Mouse (Mus musculus): ENCODE results near the gene Clec4d. TPM values are rescaled to one million over a fixed set of nuclear protein-coding genes. Genes with fewer than 3 reads are reported as not detected.

Clec4d gene
- total and polyA plus RNA-seq, 3 experiments = 0.91 to 28.7 (median 12.6) TPM

- ATAC-seq (ENCODE audit: extremely low read depth, insufficient number of reproducible peaks, low FRiP score, poor library complexity, severe bottlenecking) = peak; percentile 93
- Histone ChIP-seq H3K27me3 (ENCODE audit: insufficient read depth, low read length) (no peaks in the 10 kb centered on the region), H3K4me3 (ENCODE audit: low read depth, low read length) (no peak overlapping the region), H3K4me1 (ENCODE audit: insufficient read depth, low read depth, low read length) (peaks cover 15% of the 10 kb centered on the region), H3K9me3 (replicated peaks) (no peaks in the 10 kb centered on the region), H3K36me3 (replicated peaks) (no peaks in the 10 kb centered on the region)
- DNase-seq (ENCODE audit: low spot score) = peak; percentile 18
- TF ChIP-seq GATA1 (IDR thresholded peaks at IDR 0.05; ENCODE audit: borderline replicate concordance, low read length) = no peak
- TF ChIP-seq TAL1 (conservative IDR thresholded peaks at IDR 0.05; ENCODE audit: low read depth, low read length) = peak; percentile 48
These were observed 9.2 kb upstream of the Clec4d start for GRCm38 (mm10) chr6:123252735-123253134.

- ATAC-seq (ENCODE audit: extremely low read depth, insufficient number of reproducible peaks, low FRiP score, poor library complexity, severe bottlenecking) (no peak), DNase-seq (ENCODE audit: low spot score) (no peak)
- peaks cover 52% of the 10 kb centered on the region for H3K4me1 ChIP-seq (ENCODE audit: insufficient read depth, low read depth, low read length)
- TF ChIP-seq GATA1 (IDR thresholded peaks at IDR 0.05; ENCODE audit: borderline replicate concordance, low read length) (no peak), TAL1 (conservative IDR thresholded peaks at IDR 0.05; ENCODE audit: low read depth, low read length) (no peak), GATA2 (IDR thresholded peaks at IDR 0.05; ENCODE audit: borderline replicate concordance, low read depth, low read length) (no peak), CTCF (IDR thresholded peaks at IDR 0.05; ENCODE audit: low read depth, low read length) (no peak), POLR2AphosphoS5 (IDR thresholded peaks at IDR 0.05; ENCODE audit: insufficient replicate concordance, low read depth, low read length) (no peak)
- no peaks in the 10 kb centered on the region for H3K9me3 ChIP-seq (replicated peaks)
- H3K27me3 ChIP-seq (ENCODE audit: insufficient read depth, low read length) = no peaks in the 10 kb centered on the region
- H3K36me3 ChIP-seq (replicated peaks) = no peaks in the 10 kb centered on the region
- H3K4me3 ChIP-seq (ENCODE audit: low read depth, low read length) = no peak overlapping the region
These were observed 3.0 kb upstream of the Clec4d start for GRCm38 (mm10) chr6:123258946-123259345.

DNA sequence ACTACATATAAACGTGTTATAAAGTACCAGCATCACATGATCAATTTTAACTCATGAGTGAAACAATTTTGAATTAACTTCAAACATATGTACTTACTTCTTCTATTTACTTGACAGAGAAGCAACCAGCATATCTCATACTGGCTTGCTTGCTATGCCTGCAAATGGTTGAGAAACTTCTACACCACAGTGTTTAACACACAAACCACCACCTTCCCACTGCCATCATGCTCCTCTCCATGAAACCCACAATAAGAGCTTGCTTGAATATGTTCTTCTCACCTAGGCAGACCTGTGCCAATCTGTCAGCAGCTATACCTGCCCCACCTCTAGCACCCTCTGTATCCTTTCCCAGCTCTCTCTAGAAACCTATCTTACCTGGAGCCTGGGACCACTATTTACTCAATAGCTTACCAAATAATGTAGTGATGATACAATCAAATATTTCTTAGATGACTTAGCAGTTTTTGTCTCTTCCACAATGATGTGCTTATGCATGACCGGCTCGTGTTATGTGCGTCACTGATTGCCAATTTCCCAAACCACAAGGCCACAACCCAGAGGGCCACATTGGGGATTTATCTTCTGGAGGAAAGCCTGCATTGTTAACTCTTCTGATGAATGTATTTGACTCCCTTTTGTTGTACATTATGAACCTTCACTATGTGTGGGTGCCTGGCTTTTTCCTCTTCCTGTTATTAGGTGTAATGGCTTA lies 1.9 kb upstream of the Clec4d start:
- ATAC-seq (ENCODE audit: extremely low read depth, insufficient number of reproducible peaks, low FRiP score, poor library complexity, severe bottlenecking) = peak; percentile 81
- no peaks in the 10 kb centered on the region for H3K9me3 ChIP-seq (replicated peaks)
- H3K36me3 ChIP-seq (replicated peaks) = no peaks in the 10 kb centered on the region
- H3K27me3 ChIP-seq (ENCODE audit: insufficient read depth, low read length) = no peaks in the 10 kb centered on the region
- peaks cover 56% of the 10 kb centered on the region for H3K4me1 ChIP-seq (ENCODE audit: insufficient read depth, low read depth, low read length)
- TF ChIP-seq TAL1 (conservative IDR thresholded peaks at IDR 0.05; ENCODE audit: low read depth, low read length) (0 out of 2 replicates have a peak, but pooled peaks have one; percentile 11), GATA2 (IDR thresholded peaks at IDR 0.05; ENCODE audit: borderline replicate concordance, low read depth, low read length) (no peak)
- H3K4me3 ChIP-seq (ENCODE audit: low read depth, low read length) = no peak overlapping the region
- no peak for DNase-seq (ENCODE audit: low spot score)

- peaks cover 61% of the 10 kb centered on the region for H3K4me1 ChIP-seq (ENCODE audit: insufficient read depth, low read depth, low read length)
- H3K9me3 ChIP-seq (replicated peaks) = no peaks in the 10 kb centered on the region
- no peaks in the 10 kb centered on the region for H3K36me3 ChIP-seq (replicated peaks)
- TF ChIP-seq POLR2AphosphoS5 (IDR thresholded peaks at IDR 0.05; ENCODE audit: insufficient replicate concordance, low read depth, low read length) (no peak), CTCF (IDR thresholded peaks at IDR 0.05; ENCODE audit: low read depth, low read length) (no peak), GATA2 (IDR thresholded peaks at IDR 0.05; ENCODE audit: borderline replicate concordance, low read depth, low read length) (no peak), GATA1 (IDR thresholded peaks at IDR 0.05; ENCODE audit: borderline replicate concordance, low read length) (no peak), TAL1 (conservative IDR thresholded peaks at IDR 0.05; ENCODE audit: low read depth, low read length) (no peak)
- ATAC-seq (ENCODE audit: extremely low read depth, insufficient number of reproducible peaks, low FRiP score, poor library complexity, severe bottlenecking) (no peak), DNase-seq (ENCODE audit: low spot score) (no peak)
- no peak overlapping the region for H3K4me3 ChIP-seq (ENCODE audit: low read depth, low read length)
- H3K27me3 ChIP-seq (ENCODE audit: insufficient read depth, low read length) = no peaks in the 10 kb centered on the region
These were observed 1.0 kb upstream of the Clec4d start for GRCm38 (mm10) chr6:123260868-123261267.

DNA sequence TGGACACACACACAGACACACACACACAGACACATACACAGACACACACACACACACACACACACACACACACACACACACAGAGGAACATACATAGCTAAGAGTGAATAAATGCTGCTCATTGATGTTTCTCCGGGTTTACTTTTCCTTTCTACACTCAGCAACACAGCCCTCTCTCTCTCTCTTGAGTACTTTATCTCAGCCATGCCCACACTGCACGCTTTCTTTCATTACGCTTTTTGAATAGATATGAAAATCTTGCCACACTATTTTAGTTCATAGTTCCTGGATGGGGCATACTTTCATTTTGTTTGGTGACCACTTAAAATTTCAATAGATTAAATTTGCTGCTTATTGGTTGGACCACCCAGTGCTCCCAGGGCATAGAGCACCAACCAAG lies 2.3 kb downstream of the Clec4d start:
- peak overlapping the region; percentile 49; the same call in 1 of the 2 replicates for H3K4me3 ChIP-seq (ENCODE audit: low read depth, low read length)
- DNase-seq (ENCODE audit: low spot score) (no peak), ATAC-seq (ENCODE audit: extremely low read depth, insufficient number of reproducible peaks, low FRiP score, poor library complexity, severe bottlenecking) (no peak)
- H3K4me1 ChIP-seq (ENCODE audit: insufficient read depth, low read depth, low read length) = peaks cover 74% of the 10 kb centered on the region
- no peaks in the 10 kb centered on the region for H3K9me3 ChIP-seq (replicated peaks)
- H3K27me3 ChIP-seq (ENCODE audit: insufficient read depth, low read length) = no peaks in the 10 kb centered on the region
- no peak for TF ChIP-seq GATA1 (IDR thresholded peaks at IDR 0.05; ENCODE audit: borderline replicate concordance, low read length)
- no peak for TF ChIP-seq GATA2 (IDR thresholded peaks at IDR 0.05; ENCODE audit: borderline replicate concordance, low read depth, low read length)
- no peak for TF ChIP-seq POLR2AphosphoS5 (IDR thresholded peaks at IDR 0.05; ENCODE audit: insufficient replicate concordance, low read depth, low read length)
- no peak for TF ChIP-seq CTCF (IDR thresholded peaks at IDR 0.05; ENCODE audit: low read depth, low read length)
- no peak for TF ChIP-seq TAL1 (conservative IDR thresholded peaks at IDR 0.05; ENCODE audit: low read depth, low read length)
- peaks cover 2% of the 10 kb centered on the region for H3K36me3 ChIP-seq (replicated peaks)

DNA sequence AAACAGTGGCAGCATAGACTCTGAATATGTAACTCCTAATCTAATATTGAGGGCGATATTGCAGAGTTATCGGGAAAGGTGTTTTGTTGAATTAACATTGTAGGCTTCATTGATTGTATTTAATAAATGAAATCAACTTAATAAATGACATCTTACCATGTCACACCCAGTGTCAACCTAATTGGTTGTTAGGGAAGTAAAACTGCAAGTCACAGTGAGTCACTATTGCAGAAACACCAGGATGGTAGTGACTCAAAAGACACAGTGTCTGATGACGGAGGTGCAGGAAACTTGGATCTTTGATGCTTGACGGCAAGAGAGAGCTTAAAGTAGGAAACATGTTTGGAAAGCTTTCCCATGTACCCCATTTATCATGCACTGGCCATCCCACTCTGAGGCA lies 3.9 kb downstream of the Clec4d start:
- Histone ChIP-seq H3K9me3 (replicated peaks) (no peaks in the 10 kb centered on the region), H3K36me3 (replicated peaks) (peaks cover 8% of the 10 kb centered on the region), H3K27me3 (ENCODE audit: insufficient read depth, low read length) (no peaks in the 10 kb centered on the region), H3K4me1 (ENCODE audit: insufficient read depth, low read depth, low read length) (peaks cover 64% of the 10 kb centered on the region), H3K4me3 (ENCODE audit: low read depth, low read length) (no peak overlapping the region)
- DNase-seq (ENCODE audit: low spot score) (no peak), ATAC-seq (ENCODE audit: extremely low read depth, insufficient number of reproducible peaks, low FRiP score, poor library complexity, severe bottlenecking) (0 out of 2 replicates have a peak, but pooled peaks have one; percentile 28)
- TF ChIP-seq POLR2AphosphoS5 (IDR thresholded peaks at IDR 0.05; ENCODE audit: insufficient replicate concordance, low read depth, low read length) = no peak
- TF ChIP-seq GATA2 (IDR thresholded peaks at IDR 0.05; ENCODE audit: borderline replicate concordance, low read depth, low read length) = no peak
- no peak for TF ChIP-seq GATA1 (IDR thresholded peaks at IDR 0.05; ENCODE audit: borderline replicate concordance, low read length)
- TF ChIP-seq TAL1 (conservative IDR thresholded peaks at IDR 0.05; ENCODE audit: low read depth, low read length) = no peak
- TF ChIP-seq CTCF (IDR thresholded peaks at IDR 0.05; ENCODE audit: low read depth, low read length) = no peak
